Mouse (Mus musculus) lung, embryonic 15.5 days (tissue): Measurements from ENCODE around the gene Lamb1. TPM values are rescaled to one million over a fixed set of nuclear protein-coding genes. Genes with fewer than 3 reads are reported as not detected.

Experiments used
- ATAC-seq: fragments of 200-750 bp; cut with Nextera tagmentation; 2 replicates; pipeline ENCODE4 v1.8.0; 2017; ENCODE audit warnings: moderate number of reproducible peaks, borderline replicate concordance; ENCODE audit not compliant: low FRiP score, low TSS enrichment; ENCODE audit errors: extremely low read depth
- H3K27ac ChIP-seq: fragments of 300-500 bp; sonication (generic); 2 replicates; pipeline ENCODE4 v1.5.1; 2015; ENCODE audit warnings: moderate library complexity, mild to moderate bottlenecking, inconsistent platforms
- H3K27me3 ChIP-seq: fragments of 300-500 bp; sonication (generic); 2 replicates; pipeline ENCODE4 v1.6.1; 2015; ENCODE audit warnings: inconsistent platforms
- H3K36me3 ChIP-seq: fragments of 300-500 bp; sonication (generic); 2 replicates; pipeline ENCODE4 v1.6.1; 2015; ENCODE audit warnings: inconsistent platforms
- H3K4me1 ChIP-seq: fragments of 300-500 bp; sonication (generic); 2 replicates; pipeline ENCODE4 v1.6.1; 2015; ENCODE audit warnings: inconsistent platforms
- H3K4me2 ChIP-seq: fragments of 300-500 bp; sonication (generic); 2 replicates; pipeline ENCODE4 v1.6.1; 2015; ENCODE audit warnings: inconsistent platforms, mild to moderate bottlenecking, moderate library complexity
- H3K4me3 ChIP-seq: fragments of 300-500 bp; sonication (generic); 2 replicates; pipeline ENCODE4 v1.5.1; 2015; ENCODE audit warnings: mild to moderate bottlenecking, inconsistent platforms
- H3K9ac ChIP-seq: fragments of 300-500 bp; sonication (generic); 2 replicates; pipeline ENCODE4 v1.6.1; 2015; ENCODE audit warnings: inconsistent platforms
- H3K9me3 ChIP-seq: fragments of 300-500 bp; sonication (generic); 2 replicates; pipeline ENCODE4 v1.6.1; 2016; ENCODE audit warnings: inconsistent platforms
- WGBS: fragments of 180-500 bp; shearing (Covaris S2); methylation state at CpG from one replicate; pipeline ENCODE4 v1.1.7; 2015; 5-methylcytosine and 5-hydroxymethylcytosine counted together
- polyA plus RNA-seq: library from polyadenylated mRNA; unstranded; fragments of >200 nt; fragmentation: Nextera tagmentation; extraction: Ambion mirVana; gene quantifications from 2 replicates; pipeline ENCODE4 v1.2.1, GENCODE M21; 2015

Gene Lamb1
- polyA plus RNA-seq, 1 experiment from 2014 or later, result 118 TPM

DNA sequence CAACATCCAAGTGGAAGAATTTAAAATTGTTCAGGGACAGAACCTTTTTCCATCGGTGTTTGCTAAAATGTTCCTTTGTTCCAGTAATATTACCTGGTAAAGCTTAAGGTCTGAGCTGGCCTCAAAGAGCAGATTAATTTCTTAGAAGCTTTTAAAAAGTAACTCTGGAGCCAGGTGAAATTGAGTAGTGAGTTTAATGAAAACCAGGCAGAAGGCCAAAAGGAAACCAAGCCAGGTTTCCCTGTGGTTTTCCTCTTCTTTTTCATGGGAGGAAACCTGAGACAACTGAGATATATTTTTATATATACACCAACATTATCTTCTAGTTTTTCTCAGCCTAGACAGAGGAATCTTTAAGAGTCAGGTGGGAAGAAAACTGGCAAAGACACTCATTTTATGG, 56.5 kb downstream of the Lamb1 start:
- ATAC-seq, result no peak
- no peak overlapping the region for H3K4me3 ChIP-seq
- no peak overlapping the region for H3K27ac ChIP-seq
- no peaks in the 10 kb centered on the region for H3K9me3 ChIP-seq
- H3K9ac ChIP-seq, result no peak overlapping the region
- 98% methylated on average over 1 of the region's 1 CpGs for WGBS
- no peaks in the 10 kb centered on the region for H3K27me3 ChIP-seq
- no peaks in the 10 kb centered on the region for H3K4me1 ChIP-seq
- no peak overlapping the region for H3K4me2 ChIP-seq
- peaks cover 98% of the 10 kb centered on the region for H3K36me3 ChIP-seq

DNA sequence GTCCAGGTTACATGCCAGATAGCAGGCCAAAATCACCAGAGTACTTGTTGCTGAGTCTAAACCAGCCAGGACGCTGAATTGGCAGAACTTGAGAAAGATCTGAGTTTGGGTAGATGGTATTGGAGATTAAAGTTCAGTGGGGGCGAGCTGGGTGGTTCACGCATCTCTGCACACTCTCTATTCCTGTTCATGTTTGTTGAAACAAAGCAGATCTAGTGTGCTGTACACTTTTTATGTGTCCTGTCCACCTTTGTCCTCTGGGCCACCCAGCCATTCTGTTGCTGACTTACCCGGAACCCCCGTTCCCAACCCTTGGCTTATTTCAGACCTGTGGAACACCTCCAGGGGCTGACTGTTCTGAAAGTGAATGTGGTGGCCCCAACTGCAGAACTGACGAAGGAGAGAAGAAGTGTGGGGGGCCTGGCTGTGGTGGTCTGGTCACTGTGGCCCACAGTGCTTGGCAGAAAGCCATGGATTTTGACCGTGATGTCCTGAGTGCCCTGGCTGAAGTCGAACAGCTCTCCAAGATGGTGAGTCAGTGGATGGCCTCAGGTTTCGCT, 58.2 kb downstream of the Lamb1 start:
- H3K4me3 ChIP-seq, result no peak overlapping the region
- peaks cover 96% of the 10 kb centered on the region for H3K36me3 ChIP-seq
- H3K4me2 ChIP-seq, result no peak overlapping the region
- 79% methylated on average over 9 of the region's 9 CpGs for WGBS
- ATAC-seq, result no peak
- H3K27ac ChIP-seq, result no peak overlapping the region
- no peaks in the 10 kb centered on the region for H3K4me1 ChIP-seq
- no peaks in the 10 kb centered on the region for H3K27me3 ChIP-seq
- no peaks in the 10 kb centered on the region for H3K9me3 ChIP-seq
- no peak overlapping the region for H3K9ac ChIP-seq

DNA sequence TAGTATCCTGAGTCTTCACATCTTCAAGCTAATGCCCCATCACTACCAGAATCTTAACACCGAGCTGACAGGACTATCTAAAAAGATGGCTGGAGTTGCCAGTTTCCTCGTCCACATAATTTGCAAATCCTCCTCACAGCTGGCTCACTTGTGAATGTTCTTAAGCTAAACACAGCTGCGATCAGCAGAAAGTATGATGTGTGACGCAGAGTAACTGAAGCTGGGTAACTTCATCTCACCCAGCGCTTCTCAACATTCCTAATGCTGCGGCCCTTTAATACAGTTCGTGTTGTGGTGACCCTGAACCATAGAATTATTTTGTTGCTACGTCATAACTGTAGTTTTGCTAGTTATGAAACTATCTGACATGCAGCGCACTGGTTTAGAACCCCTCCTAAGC, 62.1 kb downstream of the Lamb1 start:
- H3K4me3 ChIP-seq, result no peak overlapping the region
- WGBS, result 81% methylated on average over 9 of the region's 9 CpGs
- no peak overlapping the region for H3K27ac ChIP-seq
- H3K9ac ChIP-seq, result no peak overlapping the region
- peaks cover 85% of the 10 kb centered on the region for H3K36me3 ChIP-seq
- no peaks in the 10 kb centered on the region for H3K9me3 ChIP-seq
- ATAC-seq, result no peak
- H3K27me3 ChIP-seq, result no peaks in the 10 kb centered on the region
- H3K4me2 ChIP-seq, result no peak overlapping the region
- no peaks in the 10 kb centered on the region for H3K4me1 ChIP-seq

DNA sequence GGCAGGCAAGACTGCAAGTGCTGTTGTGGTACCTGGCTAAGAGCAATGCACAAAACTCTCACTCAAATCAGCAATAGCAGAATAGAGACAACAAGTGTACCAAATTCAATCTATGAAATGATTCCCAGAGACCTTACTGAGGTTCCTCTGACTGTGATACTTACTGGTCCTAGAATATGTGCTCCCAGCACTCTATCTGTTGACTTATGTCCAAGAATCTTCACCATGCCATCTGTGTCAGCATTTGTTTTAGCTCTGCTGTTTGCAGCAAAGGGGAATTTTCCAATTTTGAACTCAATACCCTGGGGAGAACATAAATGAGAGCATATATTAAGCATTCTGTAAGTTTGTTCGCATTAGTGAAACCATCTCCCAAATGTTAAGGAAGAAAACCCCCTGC, 68.2 kb downstream of the Lamb1 start:
- ATAC-seq, result no peak
- H3K36me3 ChIP-seq, result peaks cover 75% of the 10 kb centered on the region
- WGBS, result 88% methylated on average over 1 of the region's 1 CpGs
- no peak overlapping the region for H3K27ac ChIP-seq
- no peak overlapping the region for H3K4me2 ChIP-seq
- no peak overlapping the region for H3K9ac ChIP-seq
- H3K4me1 ChIP-seq, result no peaks in the 10 kb centered on the region
- H3K27me3 ChIP-seq, result no peaks in the 10 kb centered on the region
- H3K4me3 ChIP-seq, result no peak overlapping the region
- H3K9me3 ChIP-seq, result no peaks in the 10 kb centered on the region

DNA sequence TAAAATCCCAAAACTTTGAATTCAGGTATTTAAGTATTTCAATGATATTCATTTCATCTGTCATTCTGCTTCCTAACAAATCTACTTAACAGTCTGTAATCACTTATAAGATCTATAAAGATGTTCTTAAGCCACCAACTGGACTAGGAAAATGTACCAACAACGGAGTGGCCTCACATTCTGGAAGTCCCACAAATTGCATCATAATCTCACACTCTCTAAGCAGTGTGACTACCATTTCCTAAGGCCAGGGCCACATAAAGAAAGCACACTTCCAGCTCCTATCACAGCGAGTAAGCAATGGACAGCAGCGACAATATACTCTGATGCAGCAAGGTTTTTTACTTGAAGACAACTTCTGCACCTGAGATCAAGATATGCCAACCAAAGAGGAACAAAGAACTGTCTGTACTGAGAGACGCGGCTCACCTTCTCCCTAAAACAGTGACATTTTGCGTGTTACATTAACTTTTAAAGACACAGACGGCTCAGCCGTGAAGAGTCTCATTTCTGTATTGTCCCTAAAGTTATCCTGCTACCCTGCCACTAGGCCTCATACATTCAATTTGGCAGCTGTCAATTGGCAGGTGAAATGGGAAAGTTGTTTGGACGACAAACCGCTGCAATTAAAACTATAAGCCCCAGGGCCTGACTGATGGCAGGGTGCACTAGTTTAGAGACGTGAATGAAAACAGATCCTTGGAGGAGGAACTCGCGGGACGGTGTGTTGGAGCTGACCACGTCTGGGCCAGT, 85.3 kb downstream of the Lamb1 start:
- Histone ChIP-seq H3K4me1 (peaks cover 13% of the 10 kb centered on the region), H3K9me3 (no peaks in the 10 kb centered on the region), H3K4me3 (peak overlapping the region; percentile 93), H3K36me3 (peaks cover 18% of the 10 kb centered on the region), H3K9ac (peak overlapping the region; percentile 91), H3K27ac (no peak overlapping the region), H3K27me3 (no peaks in the 10 kb centered on the region), H3K4me2 (peak overlapping the region; percentile 67)
- 22% methylated on average over 15 of the region's 15 CpGs for WGBS
- no peak for ATAC-seq

DNA sequence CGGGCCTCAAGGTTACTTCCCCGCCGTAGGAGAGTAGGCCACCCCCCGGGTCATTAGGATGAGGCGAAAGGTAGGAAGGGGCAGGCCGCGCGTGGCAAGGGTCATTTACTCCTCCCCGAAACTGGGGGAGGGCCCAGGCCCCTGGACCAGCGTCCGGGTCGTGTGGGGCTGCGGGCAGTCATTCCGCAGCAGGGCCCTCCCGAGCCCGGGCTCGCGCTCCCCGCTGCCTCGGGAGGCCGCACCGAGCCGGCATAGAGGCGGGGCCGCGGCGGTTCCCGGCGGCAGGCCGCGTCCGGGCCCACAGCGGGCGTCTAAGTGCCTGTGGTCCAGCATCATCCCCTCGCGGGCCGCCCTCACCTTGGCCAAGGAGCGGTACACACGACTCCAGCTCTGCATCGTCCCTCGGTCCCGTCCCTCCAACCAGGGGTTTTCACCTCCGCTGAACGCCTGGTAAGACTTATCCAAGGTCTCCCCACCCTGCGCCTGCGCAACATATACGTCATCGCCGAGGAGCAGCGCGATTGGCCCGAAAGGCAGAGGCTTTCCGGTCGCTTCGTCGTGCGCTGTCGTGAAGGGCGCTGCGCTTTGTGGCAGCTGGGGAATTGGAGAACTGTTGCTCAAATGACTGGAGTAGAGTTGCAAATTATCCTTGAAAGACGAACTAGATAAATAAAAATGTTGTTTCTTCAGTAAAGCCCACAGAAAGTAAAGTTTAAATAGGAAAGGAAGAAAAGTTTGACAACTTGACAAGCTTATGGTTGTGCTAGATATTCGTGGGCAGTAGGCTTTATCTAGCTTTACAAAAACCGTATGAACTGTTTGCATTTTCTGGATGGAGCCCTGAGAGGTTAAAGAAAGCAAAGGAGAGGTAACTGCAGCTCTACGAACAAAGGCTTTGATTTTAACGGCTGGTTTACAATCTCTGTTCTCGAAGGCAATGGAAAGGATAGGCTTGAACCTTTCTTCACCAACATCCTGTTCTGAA, 86.2 kb downstream of the Lamb1 start, which contains the start of gene Dld:
TSS of gene Dld (minus strand) at position 510 of the 985 bp plus-strand sequence.
- no peaks in the 10 kb centered on the region for H3K9me3 ChIP-seq
- H3K4me3 ChIP-seq, result peak within 1 kb of the TSS; percentile 93
- no peaks in the 10 kb centered on the region for H3K27me3 ChIP-seq
- H3K27ac ChIP-seq, result peak within 1 kb of the TSS; percentile 77
- H3K4me1 ChIP-seq, result peaks cover 13% of the 10 kb centered on the region
- peak within 1 kb of the TSS; percentile 67 for H3K4me2 ChIP-seq
- peak; percentile 99 for ATAC-seq
- WGBS, result 6% methylated on average over 65 of the region's 66 CpGs
- peaks cover 15% of the 10 kb centered on the region for H3K36me3 ChIP-seq
- H3K9ac ChIP-seq, result peak within 1 kb of the TSS; percentile 91

DNA sequence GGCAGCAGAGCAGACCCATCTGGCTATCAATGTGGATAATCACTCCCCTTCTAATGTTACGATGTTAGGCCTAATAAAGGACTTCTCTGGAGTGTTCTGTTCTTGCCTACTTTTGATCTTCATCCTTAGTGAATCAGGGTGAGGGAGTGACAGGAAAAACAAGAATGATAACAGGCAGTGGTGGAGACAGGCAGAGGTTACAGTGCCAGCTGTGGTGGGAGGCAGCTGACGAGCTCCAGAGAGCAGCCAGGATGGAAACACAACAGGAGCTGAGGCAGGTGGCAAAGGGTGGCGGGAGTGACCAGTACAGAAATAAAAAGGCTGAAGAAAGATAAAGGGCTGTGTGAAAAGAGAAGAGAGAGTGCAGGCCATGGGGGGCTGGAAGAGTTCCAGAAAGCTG, 101.4 kb downstream of the Lamb1 start:
- no peak overlapping the region for H3K27ac ChIP-seq
- no peak; the same call in 1 of the 2 replicates for ATAC-seq
- 47% methylated on average over 3 of the region's 3 CpGs for WGBS

DNA sequence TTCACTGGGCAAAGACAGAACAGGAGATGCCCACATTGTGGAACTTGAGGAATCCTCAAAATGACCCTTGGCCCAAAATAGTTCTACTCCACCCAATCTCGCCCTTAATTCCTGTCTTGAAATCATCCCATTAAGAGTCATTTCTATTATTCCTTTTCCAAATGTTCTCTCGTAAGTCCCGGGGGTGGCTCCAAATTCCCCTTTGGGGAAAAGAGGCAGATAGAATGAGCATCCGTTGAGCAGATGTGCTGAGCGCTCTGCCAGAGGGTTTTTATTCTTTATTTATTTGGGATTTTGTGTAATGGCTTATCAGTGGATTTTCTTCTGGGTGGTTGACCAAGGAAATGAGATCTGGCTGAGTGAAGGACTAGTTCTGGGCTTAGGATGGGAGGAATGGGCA, 102.7 kb downstream of the Lamb1 start:
- H3K27ac ChIP-seq, result no peak overlapping the region
- H3K4me1 ChIP-seq, result 0 out of 2 replicates have a peak, but pooled peaks cover 4% of the 10 kb centered on the region
- WGBS, result 93% methylated on average over 5 of the region's 5 CpGs
- no peaks in the 10 kb centered on the region for H3K36me3 ChIP-seq
- no peaks in the 10 kb centered on the region for H3K9me3 ChIP-seq
- H3K27me3 ChIP-seq, result no peaks in the 10 kb centered on the region
- no peak overlapping the region for H3K4me2 ChIP-seq
- no peak for ATAC-seq
- no peak overlapping the region for H3K9ac ChIP-seq
- H3K4me3 ChIP-seq, result no peak overlapping the region

More for the DNA sequence above, 101.4 kb downstream of the Lamb1 start:
- Histone ChIP-seq H3K4me1 (no peaks in the 10 kb centered on the region), H3K9me3 (no peaks in the 10 kb centered on the region), H3K4me3 (no peak overlapping the region), H3K36me3 (no peaks in the 10 kb centered on the region), H3K4me2 (no peak overlapping the region), H3K9ac (no peak overlapping the region), H3K27me3 (no peaks in the 10 kb centered on the region)

DNA sequence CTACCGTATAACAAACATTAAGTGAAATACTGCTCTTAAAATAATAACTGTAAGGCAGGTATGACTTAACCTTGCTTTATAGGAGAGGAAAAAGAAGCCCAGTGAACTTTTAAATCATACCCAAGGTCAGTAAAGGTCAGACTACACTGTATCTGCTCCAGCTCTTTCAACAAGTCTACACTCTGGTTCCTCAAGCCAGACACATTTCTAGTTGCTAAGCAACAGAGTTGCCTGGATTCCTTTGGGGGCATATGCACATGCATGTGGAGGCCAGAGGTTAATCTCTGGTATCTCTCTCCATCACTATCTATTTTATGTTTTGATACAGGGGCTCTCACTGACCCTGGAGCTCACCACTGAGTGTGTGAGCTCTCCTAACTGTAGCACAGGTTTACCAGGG, 104.1 kb downstream of the Lamb1 start:
- Histone ChIP-seq H3K4me2 (no peak overlapping the region), H3K4me3 (no peak overlapping the region), H3K4me1 (0 out of 2 replicates have a peak, but pooled peaks cover 4% of the 10 kb centered on the region), H3K36me3 (no peaks in the 10 kb centered on the region), H3K27me3 (no peaks in the 10 kb centered on the region), H3K27ac (no peak overlapping the region), H3K9ac (no peak overlapping the region), H3K9me3 (no peaks in the 10 kb centered on the region)
- 85% methylated on average over 1 of the region's 1 CpGs for WGBS
- no peak for ATAC-seq

DNA sequence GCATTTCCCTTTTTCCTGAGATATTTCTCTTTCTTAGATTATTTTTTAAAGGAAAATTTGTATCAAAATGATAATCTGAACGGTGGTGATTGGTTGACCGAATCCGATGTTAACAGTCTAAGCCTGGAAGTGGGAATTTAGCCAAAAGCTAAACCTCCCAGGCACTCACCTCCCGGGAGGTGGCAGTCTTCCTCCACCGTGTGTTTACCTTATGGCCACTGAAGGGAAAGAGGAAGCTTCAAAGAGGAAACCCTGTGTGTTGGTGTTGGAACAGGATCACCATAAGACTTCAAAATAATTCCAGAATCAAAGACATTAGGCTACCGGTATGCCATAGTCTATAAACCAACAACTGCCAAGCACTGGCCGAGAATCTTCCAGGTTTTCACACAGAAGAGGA, 104.6 kb downstream of the Lamb1 start:
- H3K4me1 ChIP-seq, result 0 out of 2 replicates have a peak, but pooled peaks cover 4% of the 10 kb centered on the region
- no peak overlapping the region for H3K4me3 ChIP-seq
- WGBS, result 62% methylated on average over 7 of the region's 7 CpGs
- H3K27ac ChIP-seq, result no peak overlapping the region
- no peak overlapping the region for H3K4me2 ChIP-seq
- H3K9me3 ChIP-seq, result no peaks in the 10 kb centered on the region
- no peak overlapping the region for H3K9ac ChIP-seq
- ATAC-seq, result no peak
- H3K27me3 ChIP-seq, result no peaks in the 10 kb centered on the region
- H3K36me3 ChIP-seq, result no peaks in the 10 kb centered on the region

DNA sequence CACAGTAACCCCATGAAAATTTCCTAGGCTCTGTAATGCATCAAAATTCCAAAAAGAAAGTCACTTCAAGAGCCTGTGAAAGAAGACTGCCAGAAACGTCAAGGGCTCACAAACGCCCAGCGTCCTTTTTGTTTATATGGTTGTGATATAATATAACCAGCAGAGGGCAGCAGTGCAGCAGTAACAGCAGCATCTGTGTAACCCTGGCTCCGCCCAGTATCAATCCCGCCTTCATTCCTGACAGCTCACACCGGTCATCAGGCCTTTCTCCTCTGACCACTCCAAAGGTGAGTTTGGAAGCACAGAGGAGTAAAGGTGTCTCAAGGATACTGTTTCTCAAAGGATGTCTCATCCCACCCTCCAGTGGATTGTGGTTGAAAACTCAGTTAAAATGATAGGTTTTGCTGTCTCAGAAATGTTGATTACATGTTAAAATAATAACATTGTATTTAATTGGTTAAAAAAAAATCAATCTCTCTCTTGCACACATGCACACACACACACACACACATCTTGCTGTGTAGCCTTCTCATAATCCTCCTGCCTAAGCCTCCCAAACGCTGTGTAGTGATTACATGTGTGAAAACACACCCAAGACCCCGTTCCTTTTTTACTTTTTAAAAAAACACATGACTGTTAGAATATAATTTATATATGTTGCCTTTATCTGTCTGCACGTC, 109.7 kb downstream of the Lamb1 start:
- ATAC-seq, result peak; percentile 26; the same call in 1 of the 2 replicates
- H3K4me1 ChIP-seq, result peaks cover 23% of the 10 kb centered on the region
- no peak overlapping the region for H3K4me3 ChIP-seq
- no peaks in the 10 kb centered on the region for H3K27me3 ChIP-seq
- H3K36me3 ChIP-seq, result no peaks in the 10 kb centered on the region
- H3K4me2 ChIP-seq, result 0 out of 2 replicates have a peak overlapping the region, but pooled peaks have one; percentile 12
- 31% methylated on average over 9 of the region's 9 CpGs for WGBS
- no peaks in the 10 kb centered on the region for H3K9me3 ChIP-seq
- H3K9ac ChIP-seq, result no peak overlapping the region
- H3K27ac ChIP-seq, result no peak overlapping the region
